Mouse (Mus musculus): ENCODE measurements around the gene Madd.

DNA sequence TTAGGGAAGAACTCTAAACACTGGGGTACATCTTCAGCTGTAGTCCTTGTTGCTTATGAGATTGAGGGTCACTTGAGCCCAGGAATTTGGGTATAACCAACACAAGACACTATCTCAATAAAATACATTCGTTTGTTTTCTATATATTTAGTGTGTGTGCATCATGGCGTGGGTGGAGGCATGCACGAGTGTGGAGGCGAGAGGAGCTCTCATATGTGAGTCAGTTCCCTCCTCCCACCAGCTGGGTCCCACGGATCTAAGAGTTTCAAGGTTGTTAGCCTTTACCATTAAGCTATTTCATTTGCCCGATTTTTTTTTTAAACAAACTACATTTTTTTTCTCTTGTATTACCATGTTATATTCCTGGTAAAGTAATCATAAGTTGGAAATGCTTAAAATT lies 92.8 kb downstream of the Madd start:
- TF ChIP-seq CTCF (IDR thresholded peaks at IDR 0.05; ENCODE audit: low read depth) (no peak), EP300 (IDR thresholded peaks at IDR 0.05; ENCODE audit: low read depth) (no peak)

All from heart, postnatal 0 days (tissue).